Mouse (Mus musculus) cerebellum, adult 2 months (tissue): ENCODE measurements around the gene Aif1l.

ENCODE experiments used
- CTCF ChIP-seq: fragments of 200-500 bp; IDR thresholded peaks from 2 replicates; pipeline ENCODE4 v1.5.1; 2011; ENCODE audit warnings: low read depth, mild to moderate bottlenecking, control low read depth, low read length, moderate library complexity, borderline replicate concordance; ENCODE audit not compliant: insufficient read depth
- POLR2A ChIP-seq: fragments of 200-500 bp; IDR thresholded peaks from 2 replicates; pipeline ENCODE4 v1.6.1; 2011; ENCODE audit warnings: low read length, control low read depth, borderline replicate concordance; ENCODE audit not compliant: insufficient read depth

- TF ChIP-seq CTCF (no peak), POLR2A (no peak)
Measured at GRCm38 (mm10) chr2:31954779-31955181, 4.8 kb downstream of the Aif1l start.
